Mouse (Mus musculus) liver, embryonic 14.5 days (tissue): ENCODE results near the gene Usp24.

Source experiments
- CTCF ChIP-seq: IDR thresholded peaks from 2 replicates; pipeline ENCODE4 v1.5.1; 2016; ENCODE audit warnings: antibody characterized with exemption, low read depth, control low read depth
- EP300 ChIP-seq: IDR thresholded peaks from 2 replicates; pipeline ENCODE4 v1.6.1; 2016; ENCODE audit warnings: antibody characterized with exemption, low read depth

- TF ChIP-seq EP300 = no peak
- no peak for TF ChIP-seq CTCF
Measured at GRCm38 (mm10) chr4:106313070-106313469, 2.9 kb upstream of the Usp24 start.
